Mouse (Mus musculus): ENCODE measurements at regions not wholly inside any gene's neighbourhood (a gene's known extent, or its start where the extent isn't known, plus 50 kb on each side); places are given as distances from the start of the nearest gene placed in this dataset.

DNA sequence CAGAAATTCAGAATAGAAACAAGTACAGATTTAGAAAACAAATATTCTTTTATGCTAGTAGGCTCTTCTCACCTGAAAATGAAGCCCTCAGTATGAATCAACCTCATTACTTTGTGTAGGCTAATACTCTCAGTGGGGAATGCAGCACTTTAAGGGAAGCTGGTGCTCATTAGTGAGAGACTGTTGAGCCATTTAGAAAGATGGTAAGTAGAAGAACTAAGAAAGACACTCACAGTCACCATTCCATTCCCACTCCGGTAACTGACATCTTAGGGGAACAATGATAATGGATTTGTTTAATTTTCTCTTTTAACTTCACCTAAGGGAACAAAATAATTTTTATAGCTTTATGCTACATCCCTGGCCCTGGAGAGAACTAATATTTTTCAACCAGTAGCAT, 648.0 kb upstream of the Nova1 start:
- intact Hi-C loops (cut with DNase I): no loop called here
- DNase-seq (ENCODE audit: low spot score): no peak

DNA sequence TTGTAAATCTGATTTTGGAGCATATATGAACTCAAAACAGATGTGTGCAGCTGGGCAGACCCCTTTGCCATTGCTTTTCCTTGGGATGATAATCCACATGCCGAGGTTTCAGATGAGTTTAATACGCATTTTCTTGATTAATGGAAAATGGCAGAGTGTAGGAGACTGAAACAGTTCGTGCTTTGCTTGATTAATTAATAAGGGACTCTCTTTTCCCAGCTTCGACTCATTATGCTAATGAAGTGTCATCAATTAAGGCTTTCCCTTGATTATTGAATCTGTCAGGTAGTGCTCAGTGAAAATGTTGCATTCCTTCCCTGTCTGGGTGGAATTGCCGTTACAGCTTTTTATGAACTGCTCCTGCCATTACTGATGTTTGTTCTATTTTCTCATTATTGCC, 647.2 kb upstream of the Nova1 start:
- DNase-seq (ENCODE audit: low spot score): no peak
- intact Hi-C loops (cut with DNase I): no loop called here

- no peak for DNase-seq (ENCODE audit: low spot score)
- intact Hi-C loops (cut with DNase I): no loop called here
Measured at GRCm38 (mm10) chr12:47431669-47432068, 612.9 kb upstream of the Nova1 start.

DNA sequence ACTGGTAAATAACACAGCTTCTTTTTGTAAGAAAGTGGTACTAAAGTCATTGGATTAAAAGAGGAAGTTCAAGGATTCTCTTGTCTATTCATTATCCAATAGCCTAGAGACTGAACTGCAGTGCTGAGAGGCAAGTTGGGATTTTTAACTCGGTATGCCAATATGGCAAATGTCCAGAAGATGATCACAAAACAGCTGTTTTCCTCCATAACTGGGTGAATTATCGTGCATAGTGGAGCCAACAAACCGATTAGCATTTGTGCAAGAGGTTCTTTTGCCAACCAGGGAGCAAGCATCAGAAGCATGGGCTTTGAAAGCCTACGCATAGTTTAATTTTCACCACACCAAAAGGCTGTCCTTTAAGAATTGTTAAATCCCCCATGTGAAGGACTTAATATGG, 593.5 kb upstream of the Nova1 start:
- no peak for DNase-seq (ENCODE audit: low spot score)
- intact Hi-C loops (cut with DNase I): no loop called here

GRCm38 (mm10) chr12:47406563-47406962, 587.8 kb upstream of the Nova1 start:
- DNase-seq (ENCODE audit: low spot score): no peak
- intact Hi-C loops (cut with DNase I): no loop called here

DNA sequence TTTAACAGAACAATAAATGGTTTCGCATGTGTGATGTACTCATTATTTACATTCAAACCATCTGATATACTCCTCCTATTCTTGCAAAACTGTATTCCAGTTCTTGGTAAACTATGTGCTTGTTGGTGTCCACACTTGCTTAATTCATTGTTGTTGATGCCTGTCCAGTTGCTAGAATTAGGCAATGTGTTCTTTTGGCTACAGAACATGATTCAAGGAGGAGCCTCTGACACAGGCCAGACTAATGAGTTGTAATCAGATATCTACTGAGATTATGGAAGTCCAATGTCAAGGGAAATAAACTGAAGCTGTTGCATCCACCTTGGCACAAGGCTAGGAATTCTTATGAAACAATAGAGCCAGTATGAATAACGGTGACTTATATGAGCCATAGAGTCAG, 587.4 kb upstream of the Nova1 start:
- DNase-seq (ENCODE audit: low spot score): no peak
- intact Hi-C loops (cut with DNase I): no loop called here

DNA sequence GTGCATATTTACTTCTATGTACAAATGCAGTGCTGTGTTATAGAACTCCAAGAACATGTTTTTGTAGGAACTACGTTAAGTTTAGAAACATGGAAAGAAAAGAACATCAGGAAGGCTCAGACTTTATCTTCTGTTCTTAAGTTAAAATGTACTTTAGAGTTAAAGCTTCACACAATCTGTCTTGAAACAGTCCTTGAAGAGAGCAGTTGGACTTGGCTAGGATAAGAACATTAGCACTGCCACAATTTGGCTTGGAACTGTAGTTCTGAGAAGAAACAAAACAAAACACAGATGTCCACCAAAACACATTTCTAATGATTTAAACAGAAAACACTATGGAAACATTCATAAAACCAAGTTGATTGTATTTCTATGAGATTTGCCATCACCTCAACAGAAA, 564.5 kb upstream of the Nova1 start:
- intact Hi-C loops (cut with DNase I): no loop called here
- DNase-seq (ENCODE audit: low spot score): no peak

DNA sequence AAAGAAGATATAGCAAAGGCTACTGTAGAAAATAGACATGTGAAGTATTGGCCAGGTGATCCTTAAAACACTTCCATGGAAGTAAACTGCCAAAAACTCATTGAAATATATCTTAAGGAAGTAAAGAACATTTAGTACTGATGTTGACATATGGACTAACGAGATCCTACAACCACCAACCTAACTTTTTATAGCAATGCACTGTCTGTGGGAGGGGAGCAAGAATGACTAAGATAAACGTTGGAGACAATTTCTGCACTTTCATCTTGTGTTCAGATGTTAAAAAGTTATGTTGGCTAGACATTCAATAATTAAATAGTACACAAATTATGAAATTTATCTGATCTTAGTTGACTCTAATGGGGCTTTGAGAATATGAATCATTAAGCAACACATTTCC, 534.5 kb upstream of the Nova1 start:
- intact Hi-C loops (cut with DNase I): no loop called here
- no peak for DNase-seq (ENCODE audit: low spot score)

- intact Hi-C loops (cut with DNase I): no loop called here
- DNase-seq (ENCODE audit: low spot score): no peak
Measured at GRCm38 (mm10) chr12:47351229-47351628, 532.5 kb upstream of the Nova1 start.

GRCm38 (mm10) chr12:47313413-47313812, 494.7 kb upstream of the Nova1 start:
- no peak for DNase-seq (ENCODE audit: low spot score)
- intact Hi-C loops (cut with DNase I): no loop called here

DNA sequence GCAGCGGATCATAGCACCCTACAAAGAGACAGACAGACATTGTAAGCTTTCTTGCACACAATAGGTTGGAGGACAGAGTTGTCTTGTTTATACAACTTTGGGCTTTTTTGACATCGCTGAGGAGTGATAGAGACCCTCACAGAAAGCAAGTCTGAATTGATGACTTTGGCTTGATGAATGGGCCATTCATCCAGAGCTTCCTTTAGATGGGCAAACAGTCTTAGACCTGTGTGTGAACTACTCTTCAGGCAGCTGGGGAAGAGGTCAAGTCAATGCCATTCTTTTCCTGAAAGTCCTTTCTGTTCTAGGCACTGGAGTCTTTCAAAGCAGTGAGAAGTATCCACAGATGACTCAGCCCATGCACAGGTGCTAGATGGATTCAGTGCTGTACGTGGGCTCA, 457.2 kb upstream of the Nova1 start:
- DNase-seq (ENCODE audit: low spot score): no peak
- intact Hi-C loops (cut with DNase I): no loop called here

- intact Hi-C loops (cut with DNase I): no loop called here
- no peak for DNase-seq (ENCODE audit: low spot score)
Measured at GRCm38 (mm10) chr12:47272309-47272708, 453.6 kb upstream of the Nova1 start.

GRCm38 (mm10) chr12:47264118-47264517, 445.4 kb upstream of the Nova1 start:
- DNase-seq (ENCODE audit: low spot score): no peak

DNA sequence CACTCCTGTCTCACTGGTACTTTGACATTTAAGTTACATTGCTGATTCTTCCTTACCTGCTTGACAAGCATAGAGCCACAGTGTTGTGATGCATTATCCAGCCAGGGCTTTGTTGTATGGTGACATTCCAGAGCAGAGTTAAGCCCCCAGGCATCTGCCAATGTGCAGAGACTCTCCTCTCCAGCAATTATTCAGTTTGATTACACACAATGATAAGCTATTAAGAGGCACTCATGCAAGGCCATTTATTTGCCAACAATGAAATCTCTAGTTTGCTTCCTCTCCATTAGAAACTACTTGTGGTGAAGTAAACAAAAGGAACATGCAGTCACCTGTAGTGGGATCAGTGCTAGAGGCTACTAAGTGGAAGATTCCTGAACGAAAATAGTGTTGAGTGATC, 444.7 kb upstream of the Nova1 start:
- DNase-seq (ENCODE audit: low spot score): no peak
- intact Hi-C loops (cut with DNase I): no loop called here

More at GRCm38 (mm10) chr12:47264118-47264517, 445.4 kb upstream of the Nova1 start:
- intact Hi-C loops (cut with DNase I): no loop called here

GRCm38 (mm10) chr12:47252306-47252705, 433.6 kb upstream of the Nova1 start:
- intact Hi-C loops (cut with DNase I): no loop called here
- DNase-seq (ENCODE audit: low spot score): no peak

- intact Hi-C loops (cut with DNase I): no loop called here
- no peak for DNase-seq (ENCODE audit: low spot score)
Measured at GRCm38 (mm10) chr12:47243623-47244514, 425.1 kb upstream of the Nova1 start.

DNA sequence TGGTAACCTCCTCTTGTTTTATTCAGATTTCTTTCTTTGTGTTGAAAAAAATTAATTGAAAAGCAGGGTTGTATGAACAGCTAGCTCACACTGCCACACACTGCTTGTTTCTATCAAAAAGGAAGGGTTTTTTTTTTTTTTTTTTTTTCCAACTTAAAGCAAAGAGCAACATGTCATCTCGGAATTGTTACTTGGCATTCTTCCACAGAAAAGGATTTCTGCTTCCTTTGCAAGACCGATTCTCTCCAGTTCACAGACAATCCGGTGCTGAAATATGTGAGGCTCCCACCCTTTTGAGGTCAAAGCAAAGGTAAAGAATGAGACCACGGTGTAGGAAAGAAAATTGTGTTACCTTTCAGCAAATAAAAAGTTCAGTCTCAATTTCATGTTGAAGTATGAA, 401.3 kb upstream of the Nova1 start:
- intact Hi-C loops (cut with DNase I): loop anchor here (2.0 kb wide), 1 partner anchor 585 kb away; no protein-coding TSS in a partner anchor
- DNase-seq (ENCODE audit: low spot score): no peak

- DNase-seq (ENCODE audit: low spot score): no peak
- intact Hi-C loops (cut with DNase I): no loop called here
Measured at GRCm38 (mm10) chr12:47219340-47219739, 400.6 kb upstream of the Nova1 start.

GRCm38 (mm10) chr12:47211417-47212104, 392.8 kb upstream of the Nova1 start:
- intact Hi-C loops (cut with DNase I): no loop called here
- DNase-seq (ENCODE audit: low spot score): no peak

- intact Hi-C loops (cut with DNase I): no loop called here
- DNase-seq (ENCODE audit: low spot score): no peak
Measured at GRCm38 (mm10) chr12:47202936-47203335, 384.2 kb upstream of the Nova1 start.

DNA sequence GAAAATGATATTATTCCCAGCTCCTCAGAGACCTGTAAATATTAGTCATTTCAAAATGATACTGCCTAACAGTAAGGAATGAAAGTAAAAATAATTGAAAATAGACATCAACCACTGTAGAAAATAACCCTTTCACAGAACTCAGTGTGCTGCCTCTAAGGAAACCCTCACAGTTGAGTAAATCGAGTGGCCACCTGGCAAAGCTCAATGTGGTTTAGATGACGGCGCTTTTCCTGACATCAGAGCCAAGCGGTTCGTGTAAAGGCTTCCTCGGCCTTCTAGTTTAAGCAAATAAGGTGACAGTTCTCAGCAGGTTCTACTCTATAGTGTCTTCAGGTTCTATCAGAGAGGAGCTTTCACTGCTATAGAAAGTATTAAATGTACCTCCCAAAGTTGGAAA, 379.9 kb upstream of the Nova1 start:
- no peak for DNase-seq (ENCODE audit: low spot score)
- intact Hi-C loops (cut with DNase I): no loop called here

Measured in heart, postnatal 25 days (tissue).